In the genomic region with DNA sequence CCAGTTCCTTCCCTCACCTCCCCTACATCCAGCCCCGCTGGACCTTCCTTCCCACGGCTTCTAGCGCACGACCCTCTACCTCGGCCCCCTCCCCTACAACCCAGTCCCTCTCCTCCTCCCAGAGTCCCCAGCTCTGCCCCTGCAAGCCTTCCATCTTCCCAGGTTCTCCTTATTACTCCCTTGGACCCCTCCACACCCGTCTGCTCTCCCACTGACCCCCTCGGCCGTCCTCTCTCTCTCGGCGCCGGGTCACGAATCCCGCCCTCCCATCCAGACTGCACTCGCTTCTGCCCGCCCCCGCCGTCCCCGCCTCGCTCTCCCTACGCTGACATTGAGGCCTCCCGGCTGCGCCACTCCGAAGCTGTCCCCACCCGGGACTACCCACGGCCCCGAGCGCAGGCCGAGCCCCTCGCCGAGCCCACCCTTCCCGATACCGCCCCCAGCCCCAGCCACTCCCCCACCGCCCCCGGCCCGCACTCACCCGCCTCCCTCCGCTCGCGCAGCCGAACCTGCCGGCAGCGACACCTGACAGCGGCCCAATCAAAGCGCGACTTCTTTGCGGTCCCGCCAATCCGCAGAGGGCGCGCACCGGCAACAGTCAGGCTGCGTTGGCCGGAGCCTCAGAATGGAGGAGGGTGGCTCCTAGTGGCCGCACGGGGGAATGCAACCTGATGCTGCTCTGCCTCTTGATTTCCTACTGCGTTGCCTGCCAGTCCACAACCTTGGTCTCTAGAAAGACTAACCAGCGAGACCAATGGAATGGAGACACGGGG, we compare ENCODE assay signal across 7 mouse cellular contexts. TPM values are rescaled to one million over a fixed set of nuclear protein-coding genes. Genes with fewer than 3 reads are reported as not detected.
A peak's percentile ranks its signal among the peaks of the same experiment; 100 is the strongest.
DNase-seq lines count a peak whose midpoint lies in the region; ATAC-seq lines count a peak whose summit lies in the region.

A gene (minus strand): TSS at position 577 of the 773 bp plus-strand sequence.

- intact Hi-C loops in left cerebral cortex, postnatal 36 days (cut with DNase I): no loop called here

- peak; percentile 95 for DNase-seq in adrenal gland, adult 8-10 months
- DNase-seq in embryo, embryonic 9.5 days (ENCODE audit: extremely low spot score): peak; percentile 96
- peak; percentile 92 to 96 for DNase-seq in gastrocnemius, postnatal 4 days (ENCODE audit: low spot score in 2 of 2)
- peak; percentile 98 to 99 for DNase-seq in left cerebral cortex, postnatal 36 days (ENCODE audit: low spot score in 2 of 2)
- DNase-seq in midbrain, embryonic 11.5 days (ENCODE audit: low spot score, missing footprints): peak; percentile 99
- DNase-seq in skeletal muscle tissue, adult 2 months (ENCODE audit: low read depth, low spot score): peak; percentile 93

- no peaks in the 10 kb centered on the region for H3K27me3 ChIP-seq in intestine, embryonic 16.5 days (replicated peaks; ENCODE audit: control insufficient read depth, insufficient read depth, low read length)
- H3K27me3 ChIP-seq in midbrain, embryonic 11.5 days (ENCODE audit: control insufficient read depth, insufficient read depth, low read length): peaks cover 12% of the 10 kb centered on the region

- H3K9ac ChIP-seq in intestine, embryonic 16.5 days (ENCODE audit: low read depth, low read length): peak within 1 kb of the TSS; percentile 82
- H3K9ac ChIP-seq in midbrain, embryonic 11.5 days (ENCODE audit: low read length): peak within 1 kb of the TSS; percentile 77

- peak; percentile 85 for ATAC-seq in intestine, embryonic 16.5 days
- peak; percentile 94 for ATAC-seq in midbrain, embryonic 11.5 days (ENCODE audit: low FRiP score)

- H3K4me1 ChIP-seq in intestine, embryonic 16.5 days (ENCODE audit: control insufficient read depth, insufficient read depth, low read length): peaks cover 16% of the 10 kb centered on the region
- H3K4me1 ChIP-seq in midbrain, embryonic 11.5 days (ENCODE audit: control insufficient read depth, insufficient read depth, low read length): peaks cover 12% of the 10 kb centered on the region; the same call in 1 of the 2 replicates

- under 1% methylated on average over 58 of the region's 58 CpGs for WGBS in intestine, embryonic 16.5 days
- WGBS in midbrain, embryonic 11.5 days: under 1% methylated on average over 56 of the region's 58 CpGs

- peak within 1 kb of the TSS; percentile 88 for H3K4me2 ChIP-seq in intestine, embryonic 16.5 days (ENCODE audit: low read depth, low read length)
- peak within 1 kb of the TSS; percentile 68 for H3K4me2 ChIP-seq in midbrain, embryonic 11.5 days

- H3K9me3 ChIP-seq in intestine, embryonic 16.5 days (ENCODE audit: control insufficient read depth, low read length): no peaks in the 10 kb centered on the region
- no peaks in the 10 kb centered on the region for H3K9me3 ChIP-seq in midbrain, embryonic 11.5 days (ENCODE audit: control insufficient read depth, low read length)

- peak within 1 kb of the TSS; percentile 70 for H3K4me3 ChIP-seq in intestine, embryonic 16.5 days (ENCODE audit: low read length)
- H3K4me3 ChIP-seq in midbrain, embryonic 11.5 days (ENCODE audit: low read depth, low read length): peak within 1 kb of the TSS; percentile 59

- no peaks in the 10 kb centered on the region for H3K36me3 ChIP-seq in intestine, embryonic 16.5 days (ENCODE audit: control insufficient read depth, insufficient read depth, low read length)
- no peaks in the 10 kb centered on the region for H3K36me3 ChIP-seq in midbrain, embryonic 11.5 days (ENCODE audit: control insufficient read depth, insufficient read depth, low read length)

- peak within 1 kb of the TSS; percentile 26; the same call in 1 of the 2 replicates for H3K27ac ChIP-seq in intestine, embryonic 16.5 days (ENCODE audit: low read length)
- H3K27ac ChIP-seq in midbrain, embryonic 11.5 days (ENCODE audit: low read depth, low read length): peak within 1 kb of the TSS; percentile 54; the same call in 1 of the 2 replicates

RNA-seq across cellular contexts. Expression of the gene that starts here (rescaled TPM):
- total RNA-seq in adrenal gland, adult 8-10 months (2022): 10 to 100 TPM; 46.6 to 69.1 (median 53.0) TPM
- 10 to 100 TPM; 16.8 to 18.5 TPM for total RNA-seq in gastrocnemius, postnatal 4 days (2021)
- polyA plus RNA-seq in intestine, embryonic 16.5 days (2015; fragmentation: Nextera tagmentation; extraction: Ambion mirVana): 18.7 and 21.4 TPM in 2 replicates
- total RNA-seq in left cerebral cortex, postnatal 36 days (2021): 100 to 1,000 TPM; 105 to 126 TPM
- 10.3 and 11.2 TPM in 2 replicates for polyA plus RNA-seq in midbrain, embryonic 11.5 days (2014; fragmentation: Nextera tagmentation; extraction: Ambion mirVana)

Comparison
In these comparisons a context has a peak if more than half of its experiments do, and no peak if none do; other contexts are left out.
1. Peak in every context shown above with its lines: DNase-seq, ATAC-seq, H3K4me3 ChIP-seq and H3K27ac ChIP-seq.